Mouse (Mus musculus) heart, postnatal 0 days (tissue): ENCODE measurements around the gene Rap1gap.

Source experiments
- CTCF ChIP-seq: IDR thresholded peaks from 2 replicates; pipeline ENCODE4 v1.5.1; 2016; ENCODE audit warnings: antibody characterized with exemption, control low read depth, low read depth
- EP300 ChIP-seq: IDR thresholded peaks from 2 replicates; pipeline ENCODE4 v1.6.1; 2016; ENCODE audit warnings: antibody characterized with exemption, low read depth

DNA sequence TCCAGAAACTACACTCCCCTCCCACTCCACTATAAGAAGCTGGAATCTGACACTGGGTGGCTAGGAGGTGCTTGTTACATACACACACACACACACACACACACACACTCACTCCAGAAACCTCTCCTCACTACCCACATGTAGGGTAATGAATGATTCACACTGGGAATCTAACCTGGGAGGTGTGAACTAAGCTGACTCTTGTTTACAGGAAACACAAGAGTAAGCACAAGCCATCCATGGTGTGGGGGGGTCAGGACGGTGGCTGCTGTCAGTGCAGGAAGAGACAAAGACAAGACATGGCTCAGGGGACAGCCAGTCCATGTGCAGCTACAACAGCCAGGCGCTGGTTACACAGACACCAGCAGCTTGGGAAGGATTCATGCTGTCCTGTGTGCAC, 89.9 kb downstream of the Rap1gap start:
- TF ChIP-seq EP300 (no peak), CTCF (no peak)
